Mouse (Mus musculus) natural killer cell, adult 2 months (primary cell): ENCODE results near the gene Cacng8.
"Not testable (repeated sequence)": the region's sequence is repeated elsewhere in the genome, so short reads cannot be mapped to it uniquely, and the experiment has no call there.

Experiments
- DNase-seq, 2 experiments: peaks; one replicate each; pipeline ENCODE4 v3.0.0; 2022; ENCODE audit warnings: low spot score in 2 of 2

The Cacng8 gene

DNA sequence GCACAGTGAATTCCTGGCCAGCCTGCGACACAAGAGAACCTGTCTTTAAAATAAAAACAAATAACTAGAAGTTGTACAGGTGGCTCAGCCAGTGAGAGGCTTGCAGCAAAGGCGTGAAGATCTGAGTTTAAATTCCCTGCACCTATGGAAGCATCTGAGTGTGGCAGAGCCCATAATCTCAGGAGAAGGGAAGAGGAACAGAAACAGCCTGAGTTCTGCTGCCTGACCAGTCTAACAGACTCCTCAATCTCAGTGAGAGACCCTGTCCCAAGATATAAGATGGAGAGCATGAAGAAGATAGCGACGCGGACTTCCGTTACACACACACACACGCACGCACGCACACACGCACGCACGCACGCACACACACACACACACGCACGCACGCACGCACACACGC lies 2.7 kb upstream of the Cacng8 start:
- DNase-seq: no peak

DNA sequence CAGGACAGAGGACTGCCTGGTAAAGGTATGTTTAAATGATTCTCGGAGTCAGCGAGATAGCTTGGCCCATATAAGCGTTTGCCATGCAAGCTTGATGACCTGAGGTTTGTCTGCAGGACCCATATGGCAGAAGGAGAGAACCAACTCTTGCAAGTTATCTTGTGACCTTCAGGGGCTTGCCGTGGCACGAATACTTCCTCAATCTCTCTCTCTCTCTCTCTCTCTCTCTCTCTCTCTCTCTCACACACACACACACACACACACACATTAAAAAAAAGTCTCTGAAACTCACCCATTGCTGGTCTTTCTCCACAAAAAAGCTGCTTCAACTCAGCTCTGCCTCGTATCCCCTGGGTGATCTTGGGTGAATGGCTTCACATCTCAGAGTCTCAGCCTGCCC lies 1.6 kb upstream of the Cacng8 start:
- DNase-seq: no peak

DNA sequence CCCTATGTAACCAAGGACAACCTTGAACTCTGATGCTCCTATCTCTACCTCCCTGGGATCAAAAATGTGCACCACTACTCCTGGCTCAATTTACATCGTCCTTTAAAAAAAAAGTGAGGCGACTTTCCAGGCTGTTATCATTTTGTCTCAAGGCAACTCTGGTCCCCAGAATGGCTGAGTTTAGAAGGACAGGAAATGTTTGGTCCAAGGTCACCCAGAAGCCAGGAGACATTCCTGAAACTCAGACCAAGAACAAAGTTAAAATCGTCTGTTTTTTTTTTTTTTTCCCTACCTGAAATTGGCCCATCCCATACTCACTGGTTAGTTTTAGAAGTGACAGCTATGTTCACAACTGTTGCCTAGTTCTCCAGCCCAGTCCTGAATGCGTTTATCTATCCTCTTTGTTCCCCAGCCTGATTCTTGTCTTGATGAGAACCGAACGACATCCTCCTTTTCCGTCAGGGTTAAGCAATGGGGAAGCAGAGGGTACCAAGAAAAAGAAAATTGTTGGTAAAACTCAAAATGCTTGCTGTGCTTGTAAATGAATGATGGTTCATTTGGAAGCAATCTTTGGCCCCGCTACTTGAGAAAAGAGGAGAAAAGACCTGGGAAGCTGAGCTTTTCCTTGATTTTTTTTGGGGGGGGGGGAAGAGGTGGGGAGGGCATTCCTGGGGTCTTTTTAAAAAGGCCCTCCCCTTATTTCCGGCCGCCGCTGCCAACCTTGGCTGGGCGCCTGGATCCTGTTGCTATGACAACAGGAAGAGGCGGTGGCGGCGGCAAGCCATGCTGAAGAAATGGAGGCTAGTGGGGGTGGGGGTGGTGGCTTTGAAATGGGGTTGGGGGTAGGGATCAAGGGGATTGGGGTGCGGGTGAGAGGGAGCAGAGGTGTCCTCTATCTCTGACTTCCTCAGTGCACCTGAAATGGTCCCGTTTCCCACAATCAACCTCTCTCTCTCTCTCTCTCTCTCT lies 755 bp upstream of the Cacng8 start:
- no peak for DNase-seq

DNA sequence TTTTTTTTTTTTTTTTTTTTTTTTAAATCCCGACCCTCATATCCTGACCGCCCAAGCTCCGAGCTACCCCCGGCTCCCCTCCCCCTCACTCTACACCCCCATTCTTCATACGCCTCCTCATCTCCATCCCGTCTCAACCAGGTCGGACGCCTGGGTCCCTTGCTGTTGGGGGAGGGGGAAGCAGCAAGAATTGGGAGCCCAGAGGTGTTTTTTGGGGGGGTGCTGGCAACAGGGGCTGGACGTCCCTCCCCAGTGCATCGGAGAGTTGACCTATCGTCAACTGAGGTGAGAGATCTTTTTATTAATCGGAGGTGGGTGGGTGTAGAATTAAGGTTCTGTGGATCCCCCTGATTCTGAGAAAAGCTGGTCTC lies 583 bp downstream of the Cacng8 start:
- no peak for DNase-seq

DNA sequence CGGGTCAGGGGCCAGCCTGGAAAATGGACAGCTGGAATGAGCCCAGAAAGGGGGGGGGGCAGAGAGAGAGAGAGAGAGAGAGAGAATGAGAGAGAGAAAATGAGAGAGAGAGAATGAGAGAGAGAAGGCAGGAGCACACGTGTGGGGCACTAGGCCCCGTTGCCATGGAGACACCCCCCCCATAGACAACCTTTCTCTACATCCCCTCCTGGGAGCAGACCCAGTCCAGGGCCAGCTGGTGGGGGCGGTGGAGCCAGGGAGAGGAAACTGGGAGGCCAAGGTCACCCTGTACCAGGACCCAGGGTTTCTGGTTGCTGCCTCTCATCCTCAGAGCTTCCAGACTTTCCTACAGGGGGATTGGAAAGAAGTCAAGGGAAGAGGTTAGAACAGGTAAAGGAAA lies 1.3 kb downstream of the Cacng8 start:
- DNase-seq: no peak

GRCm38 (mm10) chr7:3397355-3397754 lies 6.9 kb downstream of the Cacng8 start:
- no peak for DNase-seq

- DNase-seq: no peak
These were observed 7.3 kb downstream of the Cacng8 start for GRCm38 (mm10) chr7:3397797-3398196.

DNA sequence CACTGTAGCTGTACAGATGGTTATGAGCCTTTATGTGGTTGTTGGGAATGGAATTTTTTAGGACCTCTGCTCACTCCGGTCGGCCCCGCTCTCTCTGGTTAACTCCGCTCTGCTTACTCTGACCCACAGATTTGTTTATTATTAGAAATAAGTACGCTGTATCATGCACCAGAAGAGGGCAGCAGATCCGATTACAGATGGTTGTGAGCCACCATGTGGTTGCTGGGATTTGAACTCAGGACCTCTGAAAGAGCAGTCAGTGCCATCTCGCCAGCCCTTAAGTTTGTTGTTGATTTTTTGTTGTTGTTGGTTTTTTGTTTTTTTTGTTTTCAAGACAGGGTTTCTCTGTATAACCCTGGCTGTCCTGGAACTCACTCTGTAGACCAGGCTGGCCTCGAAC lies 7.9 kb downstream of the Cacng8 start:
- DNase-seq: not testable (repeated sequence)

DNA sequence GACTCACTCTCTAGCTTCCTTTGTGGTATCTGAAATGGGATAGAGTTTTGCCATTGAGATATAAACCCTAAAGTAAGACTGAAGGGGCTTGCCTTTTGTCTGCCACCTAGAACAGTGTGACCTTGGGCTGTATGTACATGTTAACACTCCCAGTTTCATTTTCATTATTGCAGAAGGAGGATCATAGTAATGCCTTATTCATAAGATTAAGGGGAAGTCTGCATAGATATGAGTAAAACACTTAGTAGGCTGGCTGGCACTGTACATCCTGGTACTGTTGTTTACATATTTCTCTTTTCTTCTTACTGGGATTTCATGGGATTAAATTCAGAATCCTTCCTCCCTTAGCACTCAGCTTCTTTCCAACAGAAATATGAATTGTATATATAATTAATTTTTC lies 9.5 kb downstream of the Cacng8 start:
- DNase-seq: no peak

DNA sequence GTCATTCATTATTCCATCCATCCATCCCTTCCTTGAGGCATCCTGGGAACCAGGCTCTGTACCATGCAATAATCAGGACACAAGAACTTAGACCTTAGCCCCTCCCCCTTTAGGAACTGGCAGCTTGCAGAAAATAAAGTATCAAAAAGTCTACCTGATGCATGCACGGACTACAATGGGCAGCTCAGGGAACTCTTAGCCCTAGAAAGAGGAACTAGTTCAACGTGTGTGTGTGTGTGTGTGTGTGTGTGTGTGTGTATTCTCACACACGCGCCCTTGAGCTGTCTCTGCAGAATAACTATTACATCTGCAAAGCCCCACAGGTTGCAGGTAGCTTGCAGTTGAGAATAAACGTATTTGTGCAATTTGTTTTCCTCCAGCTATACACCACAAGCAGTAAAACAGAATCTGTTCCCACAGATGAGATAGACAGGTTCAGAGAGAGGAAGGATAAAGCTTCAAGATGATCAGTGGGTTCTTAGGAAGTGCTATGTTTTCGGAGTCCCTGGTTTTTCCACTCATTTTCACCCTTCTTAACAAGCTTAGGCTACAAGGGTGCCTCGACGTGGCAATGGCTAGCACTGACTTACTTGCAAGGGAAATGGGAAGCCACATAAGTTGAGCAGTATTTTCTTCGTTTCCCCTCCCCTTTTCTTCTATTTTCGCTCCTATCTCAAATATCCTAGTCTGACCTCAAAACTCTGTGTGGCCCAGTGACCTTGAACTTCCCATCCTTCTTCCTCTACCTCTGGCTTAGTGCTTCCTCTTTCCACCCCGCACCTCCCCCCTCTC lies 19.4 kb downstream of the Cacng8 start:
- DNase-seq: peak; percentile 17 to 19

DNA sequence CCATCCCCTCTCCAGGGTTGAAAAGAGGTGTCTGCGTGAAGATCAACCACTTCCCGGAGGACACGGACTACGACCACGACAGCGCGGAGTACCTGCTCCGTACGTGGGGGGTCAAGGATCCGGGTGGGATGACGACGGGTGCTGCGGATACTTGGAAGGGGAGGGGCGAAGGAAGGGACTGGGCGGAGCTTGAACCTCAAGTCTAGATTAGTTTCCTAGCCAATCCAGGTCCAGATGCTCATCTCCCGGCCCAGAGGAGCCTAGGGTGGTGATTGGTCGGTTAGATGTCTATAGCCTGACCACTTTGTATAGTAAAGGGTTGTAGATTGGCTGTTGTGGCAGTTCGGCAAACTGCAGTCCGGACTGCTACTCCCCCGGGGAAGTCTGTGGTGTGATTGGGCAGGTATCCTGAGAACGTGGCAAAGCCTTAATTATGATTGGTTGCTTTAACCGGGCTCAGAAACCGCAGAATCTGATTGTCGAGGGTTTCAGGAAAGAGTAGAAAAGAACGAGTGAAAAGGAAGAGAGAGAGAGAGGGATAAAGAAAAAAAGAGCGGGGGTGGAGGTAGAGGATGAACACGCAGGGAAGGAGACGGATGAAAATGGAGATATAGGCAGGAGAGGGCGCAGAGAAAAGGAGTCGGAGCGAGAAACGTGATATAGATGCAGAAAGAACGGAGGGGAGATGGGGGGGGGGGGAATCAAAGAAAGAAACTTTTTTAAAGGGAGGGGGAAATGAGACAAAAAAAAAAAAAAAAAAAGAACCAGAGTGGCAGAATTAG lies 20.9 kb downstream of the Cacng8 start:
- DNase-seq: peak; percentile 34 to 56

- DNase-seq: peak; percentile 16 to 17
These were observed 21.6 kb downstream of the Cacng8 start for GRCm38 (mm10) chr7:3412036-3412435.

DNA sequence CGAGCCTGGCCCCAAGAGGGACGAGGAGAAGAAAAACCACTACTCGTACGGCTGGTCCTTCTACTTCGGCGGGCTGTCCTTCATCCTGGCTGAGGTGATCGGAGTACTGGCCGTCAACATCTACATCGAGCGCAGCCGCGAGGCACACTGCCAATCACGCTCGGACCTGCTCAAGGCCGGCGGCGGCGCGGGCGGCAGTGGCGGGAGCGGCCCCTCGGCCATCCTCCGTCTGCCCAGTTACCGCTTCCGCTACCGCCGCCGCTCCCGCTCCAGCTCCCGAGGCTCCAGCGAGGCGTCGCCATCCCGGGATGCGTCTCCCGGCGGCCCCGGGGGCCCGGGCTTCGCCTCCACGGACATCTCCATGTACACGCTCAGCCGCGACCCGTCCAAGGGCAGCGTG lies 24.4 kb downstream of the Cacng8 start:
- DNase-seq: peak; percentile 11 to 18

DNA sequence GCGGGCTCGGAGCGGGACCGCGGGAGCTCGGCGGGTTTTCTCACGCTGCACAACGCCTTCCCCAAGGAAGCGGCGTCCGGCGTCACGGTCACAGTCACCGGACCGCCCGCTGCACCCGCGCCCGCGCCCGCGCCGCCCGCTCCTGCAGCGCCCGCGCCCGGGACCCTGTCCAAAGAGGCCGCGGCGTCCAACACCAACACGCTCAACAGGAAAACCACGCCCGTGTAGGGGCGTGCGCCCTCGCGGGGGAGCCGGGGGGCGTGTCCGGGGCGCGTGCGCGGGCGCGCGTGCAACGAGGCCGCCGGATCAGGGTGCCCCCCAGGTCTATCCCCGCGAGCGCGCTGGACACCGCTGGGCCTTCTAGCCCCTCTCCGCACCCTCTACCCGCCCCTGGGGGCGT lies 24.9 kb downstream of the Cacng8 start:
- DNase-seq: no peak

GRCm38 (mm10) chr7:3419941-3420340 lies 29.5 kb downstream of the Cacng8 start:
- no peak for DNase-seq

DNA sequence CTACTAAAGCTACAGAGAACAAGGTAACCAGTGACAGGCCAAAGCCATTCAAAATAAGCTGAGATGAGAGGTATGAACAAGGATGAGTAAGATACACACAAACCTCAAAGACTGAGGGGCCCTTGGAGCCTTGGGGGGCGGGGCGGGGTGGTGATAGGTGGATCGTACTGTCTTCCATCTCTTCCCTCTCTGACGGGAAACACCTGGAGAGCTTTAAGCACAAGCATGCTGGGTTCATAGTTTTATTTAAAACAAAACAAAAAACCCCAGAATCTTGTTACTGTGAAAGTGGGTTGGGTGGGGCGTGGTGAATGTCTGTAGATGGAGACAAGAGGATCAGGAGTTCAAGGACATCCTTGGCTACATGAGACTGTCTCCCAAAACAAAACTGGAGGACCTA lies 30.0 kb downstream of the Cacng8 start:
- DNase-seq: no peak

DNA sequence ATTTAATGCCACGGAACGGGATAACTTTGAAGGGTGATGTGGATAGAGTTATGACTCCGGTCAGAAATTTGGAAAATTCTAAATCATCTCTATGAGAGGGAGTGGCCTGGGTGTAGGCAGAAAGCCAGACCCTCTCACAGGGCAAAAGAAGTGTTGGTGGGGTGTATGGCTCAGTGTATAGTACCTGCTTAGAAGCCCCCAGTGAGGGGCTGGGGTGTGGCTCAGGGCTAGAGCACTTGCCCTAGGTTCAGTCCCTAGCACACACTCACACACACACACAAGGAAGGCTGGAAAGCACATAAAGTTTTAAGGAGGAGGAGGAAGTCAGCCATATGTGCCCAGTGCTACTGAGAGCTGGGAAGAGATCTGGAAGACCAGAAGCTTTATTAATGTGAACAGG lies 30.8 kb downstream of the Cacng8 start:
- no peak for DNase-seq

- no peak for DNase-seq
These were observed 31.6 kb downstream of the Cacng8 start for GRCm38 (mm10) chr7:3422051-3422450.

DNA sequence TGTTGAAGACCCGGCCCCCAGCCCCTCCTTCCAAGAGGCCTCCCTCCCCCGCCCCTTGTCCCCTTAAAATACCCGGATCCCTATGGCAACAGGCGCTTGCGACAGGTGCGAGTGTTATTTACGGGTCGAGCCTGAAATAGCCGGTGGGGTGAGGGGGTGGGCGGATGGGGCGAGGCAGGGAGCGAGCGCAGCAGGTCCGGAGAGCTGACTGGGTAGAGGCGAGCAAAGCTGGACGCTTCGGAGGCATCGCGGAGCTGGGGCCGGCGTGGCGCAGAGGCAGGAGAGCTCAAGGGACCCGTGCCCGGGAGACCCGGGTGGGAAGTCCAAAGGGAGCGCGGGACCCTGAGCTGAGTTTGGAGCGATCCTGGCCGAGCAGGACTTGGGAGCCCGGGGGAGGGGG lies 32.9 kb downstream of the Cacng8 start:
- no peak for DNase-seq

GRCm38 (mm10) chr7:3423895-3424294 lies 33.4 kb downstream of the Cacng8 start, which contains the start of gene Cacng6:
Gene Cacng6, plus strand, starts transcription at chr7:3424195.
- DNase-seq: no peak

DNA sequence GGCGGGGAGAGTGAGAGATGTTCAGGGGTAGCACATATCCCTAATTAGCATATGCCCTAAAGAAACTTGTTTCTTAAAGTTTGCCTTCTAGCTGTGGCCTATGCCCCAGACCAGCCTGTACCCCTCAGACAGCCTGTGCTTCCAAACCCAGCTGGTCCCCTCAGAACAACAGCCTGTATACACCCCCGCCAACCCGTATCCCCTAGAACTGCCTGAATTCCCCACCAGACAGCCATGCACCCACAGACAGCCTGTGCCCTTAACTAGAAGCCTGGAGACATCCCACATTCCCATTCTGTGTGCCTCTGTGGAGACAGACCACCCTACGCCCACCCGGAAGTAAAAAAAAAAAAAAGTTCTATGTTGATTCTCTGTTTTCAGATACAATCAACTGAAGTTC lies 34.7 kb downstream of the Cacng8 start:
- DNase-seq: no peak

DNA sequence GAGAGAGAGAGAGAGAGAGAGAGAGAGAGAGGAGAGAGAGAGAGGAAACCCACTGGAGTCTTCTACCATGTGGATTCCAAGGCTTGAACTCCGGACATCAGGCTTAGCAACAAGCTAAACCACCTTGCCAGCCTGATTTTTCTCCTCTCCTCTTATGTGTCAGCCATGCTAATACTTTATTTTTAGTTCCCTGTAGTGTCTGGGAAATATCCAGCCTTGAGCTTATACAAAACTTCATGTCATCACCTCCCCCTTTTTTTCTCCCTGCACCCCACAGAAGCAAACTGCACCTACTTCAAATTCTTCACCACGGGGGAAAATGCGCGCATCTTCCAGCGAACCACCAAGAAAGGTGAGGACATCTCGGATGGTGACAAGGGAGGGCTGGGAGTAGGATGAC lies 39.7 kb downstream of the Cacng8 start:
- no peak for DNase-seq
